In genomic region chr2:157534163-157534562, GRCm38 (mm10) we compare ENCODE assay signal across 28 mouse cellular contexts. TPM values are rescaled to one million over a fixed set of nuclear protein-coding genes. Genes with fewer than 3 reads are reported as not detected.
DNase-seq lines count a peak whose midpoint lies in the region; ATAC-seq and TF ChIP-seq lines count a peak whose summit lies in the region.
"Had no signal": no experiment of that assay in that cellular context is flagged by ENCODE, and none has a peak within 500 bp of the region (broad histone marks: within the 10 kb centered on the region; RNA-seq: fewer than 3 reads in every experiment).

No protein-coding gene starts in this region.

- no peak for TF ChIP-seq CTCF in hindbrain, postnatal 0 days (IDR thresholded peaks at IDR 0.05; ENCODE audit: low read depth)

- ATAC-seq in hindbrain, postnatal 0 days, result no peak
- ATAC-seq in hindbrain, embryonic 14.5 days (ENCODE audit: low FRiP score), result no peak
- no peak for ATAC-seq in embryonic facial prominence, embryonic 12.5 days (ENCODE audit: insufficient number of reproducible peaks, insufficient read depth, low FRiP score, low TSS enrichment)
- no peak for ATAC-seq in limb, embryonic 12.5 days (ENCODE audit: insufficient number of reproducible peaks, insufficient read depth, low FRiP score, low TSS enrichment, low read depth)
- ATAC-seq: activated CD4-positive, CD25-positive, alpha-beta regulatory T cell, adult 4 months; forebrain, embryonic 16.5 days; intestine, embryonic 16.5 days had no signal

- peaks cover 28% of the 10 kb centered on the region for H3K4me1 ChIP-seq in hindbrain, postnatal 0 days (ENCODE audit: insufficient read depth, low read length)
- peaks cover 58% of the 10 kb centered on the region for H3K4me1 ChIP-seq in hindbrain, embryonic 14.5 days (replicated peaks; ENCODE audit: control insufficient read depth, insufficient read depth, low read length)
- peaks cover 63% of the 10 kb centered on the region for H3K4me1 ChIP-seq in embryonic facial prominence, embryonic 12.5 days
- peaks cover 72% of the 10 kb centered on the region for H3K4me1 ChIP-seq in limb, embryonic 12.5 days (replicated peaks)

- H3K36me3 ChIP-seq in hindbrain, postnatal 0 days (ENCODE audit: insufficient read depth, low read length), result no peaks in the 10 kb centered on the region
- H3K36me3 ChIP-seq in hindbrain, embryonic 14.5 days (replicated peaks; ENCODE audit: control insufficient read depth, insufficient read depth), result no peaks in the 10 kb centered on the region
- no peaks in the 10 kb centered on the region for H3K36me3 ChIP-seq in embryonic facial prominence, embryonic 12.5 days
- no peaks in the 10 kb centered on the region for H3K36me3 ChIP-seq in limb, embryonic 12.5 days
- H3K36me3 ChIP-seq: heart, embryonic 13.5 days; limb, embryonic 13.5 days; lung, embryonic 15.5 days had no signal

- no peaks in the 10 kb centered on the region for H3K27me3 ChIP-seq in hindbrain, postnatal 0 days (ENCODE audit: insufficient read depth, low read length)
- H3K27me3 ChIP-seq in hindbrain, embryonic 14.5 days (ENCODE audit: control insufficient read depth, insufficient read depth, low read length), result no peaks in the 10 kb centered on the region
- no peaks in the 10 kb centered on the region for H3K27me3 ChIP-seq in embryonic facial prominence, embryonic 12.5 days
- no peaks in the 10 kb centered on the region for H3K27me3 ChIP-seq in limb, embryonic 12.5 days
- H3K27me3 ChIP-seq: limb, embryonic 13.5 days; lung, embryonic 15.5 days had no signal

- intact Hi-C loops in left cerebral cortex, postnatal 10 days (cut with DNase I), result no loop called here

- WGBS in hindbrain, postnatal 0 days, result 65% methylated on average over 4 of the region's 4 CpGs
- 67% methylated on average over 4 of the region's 4 CpGs for WGBS in hindbrain, embryonic 14.5 days
- 71% methylated on average over 4 of the region's 4 CpGs for WGBS in embryonic facial prominence, embryonic 12.5 days
- 67% methylated on average over 4 of the region's 4 CpGs for WGBS in limb, embryonic 12.5 days

- H3K9me3 ChIP-seq in hindbrain, postnatal 0 days (ENCODE audit: low read length), result no peaks in the 10 kb centered on the region
- no peaks in the 10 kb centered on the region for H3K9me3 ChIP-seq in hindbrain, embryonic 14.5 days (ENCODE audit: control insufficient read depth, low read length)
- H3K9me3 ChIP-seq in embryonic facial prominence, embryonic 12.5 days, result no peaks in the 10 kb centered on the region
- no peaks in the 10 kb centered on the region for H3K9me3 ChIP-seq in limb, embryonic 12.5 days
- H3K9me3 ChIP-seq: heart, embryonic 13.5 days; limb, embryonic 13.5 days; lung, embryonic 15.5 days; megakaryocyte, embryonic 14.5 days had no signal

- no peak overlapping the region for H3K27ac ChIP-seq in hindbrain, postnatal 0 days
- no peak overlapping the region for H3K27ac ChIP-seq in hindbrain, embryonic 14.5 days
- 0 out of 2 replicates have a peak overlapping the region, but pooled peaks have one; percentile 9 for H3K27ac ChIP-seq in embryonic facial prominence, embryonic 12.5 days
- peak overlapping the region; percentile 31; the same call in 1 of the 2 replicates for H3K27ac ChIP-seq in limb, embryonic 12.5 days
- H3K27ac ChIP-seq: heart, embryonic 13.5 days; kidney, postnatal 0 days; limb, embryonic 13.5 days; lung, embryonic 15.5 days had no signal

- H3K4me2 ChIP-seq in hindbrain, postnatal 0 days (ENCODE audit: low read depth, low read length), result no peak overlapping the region
- no peak overlapping the region for H3K4me2 ChIP-seq in hindbrain, embryonic 14.5 days (replicated peaks)
- H3K4me2 ChIP-seq in embryonic facial prominence, embryonic 12.5 days (replicated peaks), result no peak overlapping the region
- H3K4me2 ChIP-seq in limb, embryonic 12.5 days, result no peak overlapping the region
- H3K4me2 ChIP-seq: heart, embryonic 13.5 days; limb, embryonic 13.5 days; liver, embryonic 11.5 days; lung, embryonic 15.5 days had no signal

- no peak overlapping the region for H3K9ac ChIP-seq in hindbrain, postnatal 0 days (replicated peaks; ENCODE audit: low read length)
- H3K9ac ChIP-seq in hindbrain, embryonic 14.5 days, result no peak overlapping the region
- no peak overlapping the region for H3K9ac ChIP-seq in embryonic facial prominence, embryonic 12.5 days
- H3K9ac ChIP-seq in limb, embryonic 12.5 days (replicated peaks), result no peak overlapping the region
- H3K9ac ChIP-seq: heart, embryonic 13.5 days; limb, embryonic 13.5 days; lung, embryonic 15.5 days had no signal

- peak; percentile 1 for DNase-seq in hindbrain, postnatal 0 days (ENCODE audit: low spot score)
- DNase-seq in hindbrain, embryonic 14.5 days (ENCODE audit: low spot score), result no peak
- DNase-seq in retina, postnatal 1 day, result peak; percentile 62
- DNase-seq in left cerebral cortex, postnatal 10 days (ENCODE audit: extremely low spot score in 1 of 2, low spot score in 2 of 2), result no peak
- no peak for DNase-seq in gastrocnemius, adult 18-20 months (ENCODE audit: low spot score)
- DNase-seq: adrenal gland, adult 8-10 months; B cell, adult 2 months; cerebellum, adult 8-10 months; cerebellum, postnatal 25 days; gastrocnemius, postnatal 10 days; heart, postnatal 10 days; kidney, adult 8-10 months; layer of hippocampus, postnatal 36 days; lung, postnatal 36 days; right cerebral cortex, postnatal 25 days; thymus, postnatal 25 days had no signal

- no peak overlapping the region for H3K4me3 ChIP-seq in hindbrain, postnatal 0 days (ENCODE audit: low read length)
- H3K4me3 ChIP-seq in hindbrain, embryonic 14.5 days (replicated peaks; ENCODE audit: low read length), result no peak overlapping the region
- no peak overlapping the region for H3K4me3 ChIP-seq in embryonic facial prominence, embryonic 12.5 days
- no peak overlapping the region for H3K4me3 ChIP-seq in limb, embryonic 12.5 days (replicated peaks)
- H3K4me3 ChIP-seq: heart, embryonic 13.5 days; limb, embryonic 13.5 days; lung, embryonic 15.5 days; megakaryocyte, embryonic 14.5 days had no signal

RNA-seq across cellular contexts. Expression of gene Nnat, which starts 25.7 kb away (rescaled TPM):
- total RNA-seq in hindbrain, postnatal 0 days (2014; rRNA removed), result 8,203 and 10,251 TPM in 2 replicates
- polyA plus RNA-seq in hindbrain, postnatal 0 days (2015; fragmentation: Nextera tagmentation; extraction: Ambion mirVana), result 5,188 and 5,840 TPM in 2 replicates
- 4,569 and 4,588 TPM in 2 replicates for polyA plus RNA-seq in hindbrain, embryonic 14.5 days (2014; fragmentation: Nextera tagmentation; extraction: Ambion mirVana)
- polyA plus RNA-seq in embryonic facial prominence, embryonic 12.5 days (2016; fragmentation: Nextera tagmentation; extraction: Ambion mirVana), result 1,910 and 2,445 TPM in 2 replicates
- polyA plus RNA-seq in limb, embryonic 12.5 days (2016; fragmentation: Nextera tagmentation; extraction: Ambion mirVana), result 1,818 and 1,932 TPM in 2 replicates
- 100 to 1,000 TPM; 562 to 692 TPM for total RNA-seq in left cerebral cortex, postnatal 10 days (2021)
- 10 to 100 TPM in 1 of 2 experiments, 1 to 10 TPM in 1; 1.6 to 16.4 TPM for total RNA-seq in gastrocnemius, adult 18-20 months (2021)
- total RNA-seq: hematopoietic stem cell, adult 5-6 weeks had no signal

RNA-seq across cellular contexts. Expression of gene Blcap, which starts 36.9 kb away (rescaled TPM):
- total RNA-seq in hindbrain, postnatal 0 days (2014; rRNA removed), result 207 and 253 TPM in 2 replicates
- 263 and 284 TPM in 2 replicates for polyA plus RNA-seq in hindbrain, postnatal 0 days (2015; fragmentation: Nextera tagmentation; extraction: Ambion mirVana)
- polyA plus RNA-seq in hindbrain, embryonic 14.5 days (2014; fragmentation: Nextera tagmentation; extraction: Ambion mirVana), result 285 and 323 TPM in 2 replicates
- 77.9 and 84.8 TPM in 2 replicates for polyA plus RNA-seq in embryonic facial prominence, embryonic 12.5 days (2016; fragmentation: Nextera tagmentation; extraction: Ambion mirVana)
- polyA plus RNA-seq in limb, embryonic 12.5 days (2016; fragmentation: Nextera tagmentation; extraction: Ambion mirVana), result 68.7 and 69.3 TPM in 2 replicates
- 100 to 1,000 TPM; 136 TPM for total RNA-seq in left cerebral cortex, postnatal 10 days (2021)
- 10 to 100 TPM; 28.0 to 36.7 TPM for total RNA-seq in gastrocnemius, adult 18-20 months (2021)

Comparison
In these comparisons a context has a peak if more than half of its experiments do, and no peak if none do; other contexts are left out.
1. DNase-seq: peak in hindbrain, postnatal 0 days (single experiment) and retina, postnatal 1 day (single experiment); none in hindbrain, embryonic 14.5 days (single experiment), left cerebral cortex, postnatal 10 days (0 of 2) and gastrocnemius, adult 18-20 months (single experiment).
2. H3K27ac ChIP-seq: peak in embryonic facial prominence, embryonic 12.5 days (single experiment) and limb, embryonic 12.5 days (single experiment); none in hindbrain, postnatal 0 days (single experiment) and hindbrain, embryonic 14.5 days (single experiment).